ENCODE assay signal across 17 mouse cellular contexts in the genomic region with DNA sequence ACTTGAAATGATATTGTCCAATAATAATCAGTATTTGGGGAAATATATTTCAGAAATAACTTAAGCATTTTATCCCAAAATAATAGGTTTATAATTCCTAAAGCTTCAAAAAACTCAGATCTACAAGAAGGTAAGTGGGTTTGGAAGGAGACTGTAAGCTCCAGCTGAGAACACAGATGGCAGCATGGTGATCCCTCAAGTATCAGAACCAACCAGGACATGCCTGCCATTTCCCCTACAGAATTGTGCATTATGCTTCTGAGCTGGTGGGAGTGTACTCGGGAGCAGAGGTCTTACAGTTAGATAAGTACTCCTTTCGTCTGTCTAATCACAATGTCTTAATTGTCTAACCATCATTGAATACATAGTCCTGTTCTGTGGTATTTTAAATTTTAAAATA.
"Had no signal": no experiment of that assay in that cellular context is flagged by ENCODE, and none has a peak within 500 bp of the region (broad histone marks: within the 10 kb centered on the region; RNA-seq: fewer than 3 reads in every experiment).

No protein-coding gene starts in this region.

- H3K4me3 ChIP-seq: lung, embryonic 15.5 days; megakaryocyte, embryonic 14.5 days; midbrain, embryonic 13.5 days; midbrain, embryonic 15.5 days; neural tube, embryonic 12.5 days; stomach, embryonic 15.5 days had no signal

- H3K27me3 ChIP-seq: lung, embryonic 15.5 days; megakaryocyte, embryonic 14.5 days; midbrain, embryonic 13.5 days; midbrain, embryonic 15.5 days; neural tube, embryonic 12.5 days; stomach, embryonic 15.5 days had no signal

- H3K27ac ChIP-seq: lung, embryonic 15.5 days; macrophage; midbrain, embryonic 13.5 days; midbrain, embryonic 15.5 days; neural tube, embryonic 12.5 days; stomach, embryonic 15.5 days; stomach, postnatal 0 days had no signal

- H3K4me2 ChIP-seq: lung, embryonic 15.5 days; midbrain, embryonic 11.5 days; midbrain, embryonic 13.5 days; midbrain, embryonic 15.5 days; neural tube, embryonic 12.5 days; stomach, embryonic 15.5 days had no signal

- H3K4me1 ChIP-seq: lung, embryonic 15.5 days; megakaryocyte, embryonic 14.5 days; midbrain, embryonic 13.5 days; midbrain, embryonic 15.5 days; neural tube, embryonic 12.5 days; stomach, embryonic 15.5 days had no signal

- DNase-seq: lung, adult 2 months; lung, postnatal 14 days; lung, postnatal 36 days; right cerebral cortex, postnatal 14 days; thymus, adult 2 months; thymus, postnatal 25 days; thymus, postnatal 4 days had no signal

- ATAC-seq: lung, postnatal 0 days; midbrain, embryonic 13.5 days; midbrain, embryonic 15.5 days had no signal

- H3K36me3 ChIP-seq: lung, embryonic 15.5 days; midbrain, embryonic 13.5 days; midbrain, embryonic 15.5 days; neural tube, embryonic 12.5 days; stomach, embryonic 15.5 days had no signal

- H3K9me3 ChIP-seq: lung, embryonic 15.5 days; megakaryocyte, embryonic 14.5 days; midbrain, embryonic 13.5 days; midbrain, embryonic 15.5 days; neural tube, embryonic 12.5 days; stomach, embryonic 15.5 days had no signal

- H3K9ac ChIP-seq: lung, embryonic 15.5 days; midbrain, embryonic 13.5 days; midbrain, embryonic 15.5 days; neural tube, embryonic 12.5 days; stomach, embryonic 15.5 days had no signal
